Mouse (Mus musculus) embryo, embryonic 9.5 days (tissue): Measurements from ENCODE around the gene Ankrd49.

ENCODE experiments used
- DNase-seq: peaks from one replicate; pipeline ENCODE4 v3.0.0-alpha.2; 2017; ENCODE audit errors: extremely low spot score

Ankrd49 gene

GRCm38 (mm10) chr9:14740151-14740924 is 44.3 kb downstream of the Ankrd49 start, which contains the start of gene Piwil4:
Gene Piwil4, minus strand, starts transcription at chr9:14740733.
- DNase-seq = no peak

- no peak for DNase-seq
These were observed 45.0 kb downstream of the Ankrd49 start for GRCm38 (mm10) chr9:14739498-14740150.

GRCm38 (mm10) chr9:14730941-14731541 is 53.6 kb downstream of the Ankrd49 start:
- DNase-seq = peak; percentile 59
